Comparison of ENCODE assay signal across 11 mouse cellular contexts in genomic region chr4:100011563-100011962, GRCm38 (mm10).
A peak's percentile ranks its signal among the peaks of the same experiment; 100 is the strongest.
DNase-seq lines count a peak whose midpoint lies in the region; ATAC-seq and TF ChIP-seq lines count a peak whose summit lies in the region.
"Had no signal": no experiment of that assay in that cellular context is flagged by ENCODE, and none has a peak within 500 bp of the region (broad histone marks: within the 10 kb centered on the region; RNA-seq: fewer than 3 reads in every experiment).

No protein-coding gene starts in this region.

- 0 out of 2 replicates have a peak, but pooled peaks have one; percentile 55 for ATAC-seq in midbrain, embryonic 13.5 days
- 0 out of 2 replicates have a peak, but pooled peaks have one; percentile 49 for ATAC-seq in kidney, postnatal 0 days (replicated peaks; ENCODE audit: low FRiP score, low read depth)

- no peak overlapping the region for H3K27ac ChIP-seq in midbrain, embryonic 13.5 days
- H3K27ac ChIP-seq in midbrain, embryonic 10.5 days (replicated peaks), result no peak overlapping the region
- H3K27ac ChIP-seq in kidney, postnatal 0 days, result no peak overlapping the region
- H3K27ac ChIP-seq: embryonic facial prominence, embryonic 13.5 days; hindbrain, embryonic 13.5 days; liver, embryonic 14.5 days had no signal

- intact Hi-C loops in heart, postnatal 10 days (cut with DNase I), result no loop called here

- H3K36me3 ChIP-seq in midbrain, embryonic 13.5 days, result no peaks in the 10 kb centered on the region
- no peaks in the 10 kb centered on the region for H3K36me3 ChIP-seq in midbrain, embryonic 10.5 days
- H3K36me3 ChIP-seq in kidney, postnatal 0 days (ENCODE audit: insufficient read depth, low read length), result no peaks in the 10 kb centered on the region
- H3K36me3 ChIP-seq: embryonic facial prominence, embryonic 13.5 days; hindbrain, embryonic 13.5 days had no signal

- peak; percentile 95 for DNase-seq in heart, adult 11 months
- DNase-seq in heart, postnatal 10 days, result no peak
- DNase-seq in midbrain, embryonic 10.5 days (ENCODE audit: low spot score), result no peak
- peak; percentile 49 for DNase-seq in adrenal gland, postnatal 25 days
- DNase-seq in kidney, postnatal 0 days (ENCODE audit: low spot score), result peak; percentile 21
- no peak for DNase-seq in cerebellum, postnatal 4 days (ENCODE audit: low spot score in 2 of 2)
- DNase-seq in spleen, postnatal 36 days (ENCODE audit: low spot score in 2 of 2), result no peak

- no peak overlapping the region for H3K9ac ChIP-seq in midbrain, embryonic 13.5 days (replicated peaks)
- H3K9ac ChIP-seq in kidney, postnatal 0 days (ENCODE audit: low read depth, low read length), result no peak overlapping the region
- H3K9ac ChIP-seq: embryonic facial prominence, embryonic 13.5 days; hindbrain, embryonic 13.5 days; liver, embryonic 14.5 days had no signal

- H3K4me1 ChIP-seq in midbrain, embryonic 13.5 days (replicated peaks), result peaks cover 12% of the 10 kb centered on the region
- H3K4me1 ChIP-seq in midbrain, embryonic 10.5 days, result peaks cover 12% of the 10 kb centered on the region
- H3K4me1 ChIP-seq in kidney, postnatal 0 days (replicated peaks; ENCODE audit: insufficient read depth, low read length), result no peaks in the 10 kb centered on the region

- H3K27me3 ChIP-seq in midbrain, embryonic 13.5 days, result no peaks in the 10 kb centered on the region
- H3K27me3 ChIP-seq in midbrain, embryonic 10.5 days (ENCODE audit: low read depth, poor library complexity, severe bottlenecking), result no peaks in the 10 kb centered on the region
- H3K27me3 ChIP-seq in kidney, postnatal 0 days (ENCODE audit: insufficient read depth, low read length), result no peaks in the 10 kb centered on the region
- H3K27me3 ChIP-seq: embryonic facial prominence, embryonic 13.5 days; hindbrain, embryonic 13.5 days had no signal

- TF ChIP-seq CTCF in kidney, postnatal 0 days (IDR thresholded peaks at IDR 0.05; ENCODE audit: low read depth), result no peak

- WGBS in midbrain, embryonic 13.5 days, result 49% methylated on average over 3 of the region's 3 CpGs
- 68% methylated on average over 3 of the region's 3 CpGs for WGBS in midbrain, embryonic 10.5 days
- 61% methylated on average over 3 of the region's 3 CpGs for WGBS in kidney, postnatal 0 days

- no peak overlapping the region for H3K4me3 ChIP-seq in midbrain, embryonic 13.5 days (replicated peaks)
- no peak overlapping the region for H3K4me3 ChIP-seq in midbrain, embryonic 10.5 days
- H3K4me3 ChIP-seq in kidney, postnatal 0 days (replicated peaks; ENCODE audit: low read depth, low read length), result no peak overlapping the region
- H3K4me3 ChIP-seq: embryonic facial prominence, embryonic 13.5 days; hindbrain, embryonic 13.5 days had no signal

- H3K9me3 ChIP-seq in midbrain, embryonic 13.5 days, result no peaks in the 10 kb centered on the region
- no peaks in the 10 kb centered on the region for H3K9me3 ChIP-seq in midbrain, embryonic 10.5 days (replicated peaks)
- H3K9me3 ChIP-seq in kidney, postnatal 0 days (replicated peaks; ENCODE audit: low read length), result no peaks in the 10 kb centered on the region
- H3K9me3 ChIP-seq: embryonic facial prominence, embryonic 13.5 days; hindbrain, embryonic 13.5 days had no signal

- H3K4me2 ChIP-seq in midbrain, embryonic 13.5 days (replicated peaks), result no peak overlapping the region
- H3K4me2 ChIP-seq in kidney, postnatal 0 days (ENCODE audit: low read length), result no peak overlapping the region
- H3K4me2 ChIP-seq: embryonic facial prominence, embryonic 13.5 days; hindbrain, embryonic 13.5 days had no signal

Comparison
In these comparisons a context has a peak if more than half of its experiments do, and no peak if none do; other contexts are left out.
1. DNase-seq: peak in heart, adult 11 months (single experiment), adrenal gland, postnatal 25 days (single experiment) and kidney, postnatal 0 days (single experiment); none in heart, postnatal 10 days (0 of 2), midbrain, embryonic 10.5 days (single experiment), cerebellum, postnatal 4 days (0 of 2) and spleen, postnatal 36 days (0 of 2).